Mouse (Mus musculus) activated CD4-positive, CD25-positive, alpha-beta regulatory T cell, adult 4 months (primary cell): ENCODE results near the gene Terb2. TPM values are rescaled to one million over a fixed set of nuclear protein-coding genes. Genes with fewer than 3 reads are reported as not detected.
"Not testable (repeated sequence)": the region's sequence is repeated elsewhere in the genome, so short reads cannot be mapped to it uniquely, and the experiment has no call there.

Experiments
- ATAC-seq: one replicate; pipeline ENCODE4 v1.8.0; 2017
- polyA plus RNA-seq, 2 experiments: library from polyadenylated mRNA; unstranded; fragments of 100-300 nt; shearing (Covaris generic); gene quantifications; one replicate each; pipeline ENCODE4 v1.2.1; 2017

The Terb2 gene
- polyA plus RNA-seq, 2 experiments from 2014 or later: not detected

DNA sequence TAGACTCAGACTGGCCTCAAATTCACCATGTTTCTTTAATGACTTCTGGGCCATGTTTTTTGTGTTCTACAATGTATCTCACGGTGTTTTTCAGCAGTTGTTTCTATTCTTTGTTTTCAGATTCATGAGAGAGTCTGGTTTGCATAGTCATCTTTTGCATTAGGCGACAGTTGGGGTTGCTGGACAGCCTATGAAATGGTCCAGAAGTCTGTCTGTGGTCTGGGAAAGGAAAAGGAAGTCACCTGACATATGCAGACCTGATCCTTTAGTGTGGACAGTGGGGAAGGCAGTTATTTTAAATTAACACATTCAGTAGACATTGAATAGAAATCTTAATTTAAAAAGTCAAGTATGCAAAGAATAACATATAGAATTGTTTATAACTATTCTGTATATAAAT is 23.5 kb upstream of the Terb2 start:
- no peak for ATAC-seq

DNA sequence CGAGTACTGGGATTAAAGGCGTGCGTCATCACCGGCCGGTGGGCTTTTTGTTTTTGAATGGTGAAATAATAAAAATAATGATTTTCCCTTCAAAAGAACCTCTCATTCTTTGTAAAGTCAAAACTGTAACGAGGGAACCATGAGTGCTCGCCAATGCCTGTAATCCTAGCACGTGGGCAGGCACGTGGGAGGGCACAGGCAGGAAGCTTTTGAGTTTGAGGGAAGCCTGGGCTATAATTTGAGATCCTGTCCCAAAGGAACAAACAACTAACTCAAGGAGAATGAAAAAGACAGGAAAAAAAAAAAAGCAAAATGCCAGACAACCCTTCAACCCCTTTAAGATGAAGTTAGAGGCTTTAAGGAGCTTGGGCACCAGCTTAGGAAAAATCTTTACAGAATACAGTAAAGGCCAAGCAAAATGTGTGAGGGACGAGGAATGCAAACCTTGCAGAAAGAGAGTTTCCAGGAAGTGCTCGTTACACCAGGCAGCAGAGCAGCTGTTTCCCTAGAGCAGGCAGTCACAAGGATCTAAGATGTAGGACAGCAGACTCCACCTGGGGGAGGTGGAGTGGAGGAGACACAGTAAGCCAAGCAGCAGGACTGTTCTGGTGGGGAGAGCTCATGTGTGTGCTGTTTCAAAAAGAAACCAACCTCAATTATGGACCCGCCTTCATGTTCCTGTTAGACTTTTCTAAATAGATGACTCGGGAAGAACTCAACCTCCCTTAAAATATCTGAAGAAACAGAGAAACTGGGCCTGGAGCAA is 22.5 kb upstream of the Terb2 start:
- peak; percentile 30 for ATAC-seq

DNA sequence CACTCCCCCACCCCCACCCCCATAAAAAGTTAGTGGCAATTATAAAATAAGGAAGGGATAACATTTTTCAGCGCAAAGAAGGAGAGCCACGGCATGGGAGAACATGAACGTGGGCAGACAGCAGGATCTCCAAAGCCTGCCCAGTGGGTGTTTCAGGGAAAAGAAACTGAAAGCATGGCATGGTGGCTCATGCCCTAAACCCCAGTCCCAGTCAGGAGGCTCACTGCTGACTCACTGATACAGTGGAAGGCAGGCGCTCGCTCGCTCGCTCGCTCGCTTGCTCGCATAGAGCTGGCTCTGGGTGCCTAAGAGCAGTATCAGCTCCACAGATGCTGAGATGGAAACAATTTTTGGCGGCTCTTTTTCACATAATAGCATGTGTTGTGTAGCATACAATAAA is 21.8 kb upstream of the Terb2 start:
- peak; percentile 88 for ATAC-seq

DNA sequence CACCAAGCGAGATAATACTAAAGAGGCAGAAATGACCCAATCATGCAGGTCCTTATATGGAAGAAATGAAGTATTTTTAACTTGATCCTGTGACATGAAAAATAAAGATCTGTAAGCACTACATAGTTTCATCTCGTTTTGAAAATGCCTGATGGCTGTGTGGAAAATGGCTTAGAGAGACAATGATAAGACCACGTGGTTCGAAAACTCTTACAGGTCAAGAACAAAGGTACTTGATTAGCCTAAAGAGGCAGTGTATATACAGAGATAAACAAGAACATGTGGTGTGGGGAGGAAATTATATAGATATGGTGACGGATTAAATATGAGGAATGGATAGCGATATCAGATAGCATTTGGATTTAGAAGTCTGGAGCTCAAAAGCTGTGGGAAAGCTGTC is 14.8 kb upstream of the Terb2 start:
- no peak for ATAC-seq

DNA sequence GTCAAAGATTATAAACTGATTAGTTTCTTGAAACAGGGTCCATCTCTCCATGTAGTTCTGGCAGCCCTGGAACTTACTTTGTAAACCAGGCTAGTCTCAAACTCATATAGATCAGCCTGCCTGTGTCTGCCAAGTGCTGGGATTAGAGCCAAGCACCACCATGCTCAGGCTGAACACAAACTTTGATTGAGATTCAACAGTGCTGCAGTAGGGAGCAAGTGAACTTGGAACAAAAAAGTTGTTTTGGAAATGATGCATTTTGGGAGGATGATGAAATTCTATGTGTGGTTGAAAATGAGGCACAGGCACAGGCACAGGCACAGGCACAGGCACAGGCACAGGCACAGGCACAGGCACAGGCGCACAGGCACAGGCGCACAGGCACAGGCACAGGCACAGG is 13.9 kb upstream of the Terb2 start:
- ATAC-seq: no peak

DNA sequence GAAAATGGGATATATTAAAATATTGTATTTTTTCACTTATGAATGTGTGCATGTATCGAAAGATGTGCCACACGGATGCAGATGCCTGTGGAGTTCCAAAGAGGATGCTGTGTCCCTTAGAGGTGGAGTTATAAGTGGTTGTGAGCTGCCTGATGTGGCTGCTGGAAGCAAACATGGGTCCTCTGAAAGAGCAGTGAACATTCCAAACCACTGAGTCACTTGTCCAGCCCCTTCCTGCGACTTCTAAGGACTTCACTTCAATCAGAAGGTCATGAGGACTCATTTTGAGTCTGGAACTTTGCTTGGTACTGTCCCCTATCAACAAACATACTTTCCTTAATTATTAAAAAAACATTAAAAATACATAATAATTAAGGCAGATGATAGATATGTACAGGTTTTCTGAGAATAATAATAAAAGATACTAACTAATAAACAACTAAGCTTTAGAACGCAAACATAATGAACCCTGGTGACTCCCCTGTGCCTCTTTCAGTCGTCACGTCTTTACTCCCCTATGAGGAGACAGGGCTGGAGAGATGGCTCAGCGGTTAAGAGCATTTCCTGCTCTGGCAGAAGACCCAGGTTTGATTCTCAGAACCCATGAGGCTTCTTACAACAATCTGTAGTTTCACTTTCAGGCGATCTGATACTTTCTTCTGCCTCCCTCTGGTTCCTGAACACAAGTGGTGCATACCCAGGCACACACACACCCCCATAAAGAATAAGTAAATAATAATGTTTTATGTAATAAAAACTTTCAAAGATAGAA is 5.8 kb upstream of the Terb2 start:
- ATAC-seq: peak; percentile 98

DNA sequence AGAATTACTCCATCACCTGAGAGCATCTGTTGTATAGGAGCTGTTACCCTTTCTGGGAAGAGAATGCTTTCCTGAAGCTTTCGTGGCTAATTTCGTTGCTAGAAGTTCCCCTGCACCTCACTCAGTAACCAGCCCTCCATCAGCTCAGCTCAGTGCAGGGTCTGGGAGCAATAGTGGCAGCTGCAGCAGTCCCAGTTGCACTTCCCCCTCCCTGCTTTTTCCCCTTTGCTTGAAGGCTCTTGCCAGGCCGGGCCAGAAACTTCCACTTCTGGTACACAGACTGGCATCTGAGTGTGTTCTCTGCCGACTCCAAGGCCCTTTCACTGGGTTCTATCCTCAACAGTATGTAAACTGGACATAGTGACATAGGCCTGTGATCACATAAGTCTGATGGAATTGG is 986 bp upstream of the Terb2 start:
- no peak for ATAC-seq

DNA sequence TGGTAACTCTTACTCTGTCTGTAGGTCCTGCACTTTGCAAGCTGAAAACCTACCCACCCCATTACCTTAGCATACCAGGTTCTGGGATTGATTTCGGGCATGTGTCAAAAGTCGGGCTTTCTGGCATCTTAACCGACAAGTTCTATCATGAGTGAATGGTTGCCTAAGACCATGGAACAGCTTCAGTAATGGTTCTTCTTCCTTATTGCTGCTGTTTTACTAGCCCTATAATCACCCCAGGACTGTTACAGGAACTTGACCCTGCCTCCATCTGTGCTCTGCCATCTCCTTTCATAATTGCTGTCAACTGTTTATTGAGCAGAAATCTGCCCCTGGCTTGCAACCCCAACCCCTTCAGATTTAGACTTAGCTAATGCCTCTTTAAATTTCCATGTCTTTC is 679 bp downstream of the Terb2 start:
- ATAC-seq: no peak

DNA sequence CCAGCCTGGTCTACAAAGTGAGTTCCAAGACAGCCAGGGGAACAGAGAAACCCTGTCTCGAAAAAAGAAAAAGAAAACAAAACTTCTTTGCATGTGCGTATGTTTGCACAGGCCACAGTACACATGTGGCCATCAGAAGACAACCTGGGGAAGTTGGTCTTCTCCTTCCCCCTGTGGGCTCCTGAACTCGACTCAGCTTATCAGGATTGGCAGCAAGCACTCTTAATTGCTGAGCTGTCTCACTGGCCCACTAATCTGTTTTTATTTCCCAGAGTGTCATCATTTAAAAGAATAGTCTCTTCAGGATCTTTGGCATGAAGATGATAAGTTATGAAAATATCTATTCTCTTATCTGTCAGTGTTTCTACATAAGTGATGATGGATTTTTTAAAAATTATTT is 5.8 kb downstream of the Terb2 start:
- no peak for ATAC-seq

DNA sequence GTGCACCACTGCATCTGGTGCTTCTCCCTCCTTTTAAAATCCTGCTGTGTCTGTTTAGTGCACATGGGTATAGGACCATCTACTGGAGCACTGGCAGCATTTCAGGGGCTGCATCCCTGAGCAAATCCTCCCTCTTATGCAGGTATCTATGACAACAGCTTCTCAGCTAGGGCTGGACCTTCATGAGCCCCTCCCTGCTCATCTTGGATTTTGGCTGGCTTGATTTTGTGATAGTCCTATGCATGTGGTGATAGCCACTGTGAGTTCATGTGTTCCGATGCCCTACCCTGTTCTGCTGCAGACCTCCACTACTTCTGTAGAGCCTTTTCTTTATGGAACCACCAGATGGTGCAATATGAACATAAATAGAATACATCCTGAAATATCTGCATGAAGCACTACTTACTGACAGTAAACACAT is 8.4 kb downstream of the Terb2 start:
- peak; percentile 66 for ATAC-seq

DNA sequence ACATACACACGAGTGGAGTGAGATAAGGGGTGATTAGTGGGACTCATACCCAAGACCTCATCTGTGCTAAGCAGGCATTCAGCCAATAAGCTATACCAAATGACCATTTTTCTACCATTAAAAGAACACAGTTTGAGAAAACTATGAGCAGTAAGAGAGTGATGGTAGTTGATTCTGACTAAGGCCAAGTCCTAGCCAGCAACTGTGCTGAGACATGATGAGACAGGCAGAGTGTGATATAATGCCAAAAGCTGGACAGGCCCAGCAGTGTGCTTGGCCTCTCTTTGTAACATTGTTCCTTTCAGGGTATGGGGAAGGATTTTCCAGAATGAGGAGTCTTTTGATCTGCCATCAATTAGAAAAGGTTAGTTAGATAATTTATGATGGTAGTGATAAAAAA is 15.4 kb downstream of the Terb2 start:
- no peak for ATAC-seq

DNA sequence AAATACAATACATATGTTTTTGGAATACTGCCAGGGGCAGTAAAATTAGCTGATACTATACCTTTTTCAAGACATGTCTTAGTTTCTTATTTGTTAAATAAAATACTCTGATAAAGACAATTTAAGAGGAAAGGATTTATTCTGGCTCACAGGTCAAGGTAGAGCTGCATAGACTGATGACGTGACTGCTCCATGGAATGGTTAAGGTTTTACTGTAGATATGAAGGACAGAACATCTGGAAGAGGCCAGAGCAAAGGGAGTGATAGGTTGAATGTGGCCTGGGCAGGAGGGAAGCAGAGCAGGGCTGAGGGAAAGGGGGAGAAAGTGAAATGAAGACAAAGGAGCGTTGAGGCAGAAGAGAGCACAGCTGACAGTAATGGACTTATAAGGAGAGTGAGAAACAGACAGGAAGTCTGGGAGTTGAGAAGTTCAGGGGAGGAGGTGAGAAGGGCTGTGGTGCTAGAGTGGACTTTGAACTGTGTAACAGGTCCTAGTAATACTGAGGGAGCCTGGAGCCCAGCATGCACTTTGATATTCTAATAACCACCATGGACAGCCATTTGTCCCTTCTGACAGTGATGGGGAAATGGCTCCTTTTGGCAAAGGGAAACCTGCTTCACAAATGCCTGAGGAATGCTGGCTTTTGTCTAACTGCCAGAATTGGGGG is 20.5 kb downstream of the Terb2 start:
- no peak for ATAC-seq

DNA sequence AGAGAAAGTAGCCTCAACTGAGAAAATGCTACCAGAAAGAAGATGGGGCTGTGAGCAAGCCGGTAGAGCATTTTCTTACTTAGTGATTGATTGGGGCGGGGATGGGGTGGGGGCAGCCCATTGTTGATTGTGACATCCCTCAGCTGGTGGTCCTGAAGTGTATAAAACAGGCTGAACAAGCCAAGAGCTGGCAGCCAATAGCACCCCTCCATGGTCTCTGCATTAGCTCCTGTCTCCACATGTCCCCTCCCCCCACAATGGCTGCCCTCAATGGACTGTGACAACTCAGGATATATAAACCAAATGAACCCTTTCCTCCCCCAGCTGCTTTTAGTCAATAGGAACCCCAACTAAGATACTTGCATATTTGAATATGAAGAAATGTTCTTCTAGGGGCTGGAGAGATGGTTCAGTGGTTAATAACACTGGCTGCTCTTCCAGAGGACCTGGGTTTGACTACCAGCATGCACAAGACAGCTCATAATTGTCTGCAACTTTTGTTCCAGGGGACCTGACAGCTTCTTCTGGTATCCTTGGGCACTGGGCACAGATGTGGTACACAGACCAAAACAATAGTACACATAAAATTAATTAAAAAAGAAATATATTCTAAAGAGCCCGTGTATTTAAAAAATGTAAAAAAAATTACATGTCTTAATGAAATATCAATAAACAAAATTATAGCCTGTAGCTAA is 24.6 kb downstream of the Terb2 start:
- no peak for ATAC-seq

DNA sequence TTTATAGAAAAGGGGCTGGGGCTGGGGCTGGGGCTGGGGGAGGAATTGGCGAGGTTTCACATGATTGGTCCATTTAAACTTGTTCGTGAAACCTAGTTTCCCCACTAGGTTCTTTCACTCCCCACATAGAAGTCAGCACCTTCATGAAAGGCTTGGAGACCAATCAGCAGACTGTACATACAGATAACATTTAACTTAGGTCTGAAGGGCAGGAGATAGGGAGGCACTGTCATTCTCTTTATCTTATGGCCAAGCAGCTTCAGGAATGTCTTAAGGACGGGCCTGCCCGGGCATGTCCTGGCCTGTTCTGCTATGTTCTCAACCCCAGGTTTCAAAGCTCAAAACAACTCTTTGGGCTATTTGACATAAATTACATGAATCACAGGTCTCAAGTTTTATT is 31.0 kb downstream of the Terb2 start:
- not testable (repeated sequence) for ATAC-seq

DNA sequence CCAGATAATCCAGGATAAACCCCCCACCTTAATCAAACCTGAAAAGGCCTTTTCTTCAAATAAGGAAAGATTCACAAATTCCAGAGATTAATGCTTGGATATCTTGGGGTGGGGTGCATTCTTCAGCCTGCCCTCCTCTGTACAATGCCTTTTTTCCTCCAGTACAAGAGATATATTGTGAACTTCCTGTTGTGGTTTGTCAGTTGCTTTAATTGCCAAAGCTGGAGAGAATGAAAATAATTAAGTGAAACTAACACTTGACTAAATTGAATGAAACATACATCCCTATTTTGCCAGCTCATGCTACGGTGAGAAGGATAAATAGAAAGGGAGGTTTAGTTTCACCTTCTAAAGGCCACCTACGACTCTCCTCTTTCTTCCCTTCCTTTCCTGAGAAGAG is 32.2 kb downstream of the Terb2 start:
- ATAC-seq: no peak

DNA sequence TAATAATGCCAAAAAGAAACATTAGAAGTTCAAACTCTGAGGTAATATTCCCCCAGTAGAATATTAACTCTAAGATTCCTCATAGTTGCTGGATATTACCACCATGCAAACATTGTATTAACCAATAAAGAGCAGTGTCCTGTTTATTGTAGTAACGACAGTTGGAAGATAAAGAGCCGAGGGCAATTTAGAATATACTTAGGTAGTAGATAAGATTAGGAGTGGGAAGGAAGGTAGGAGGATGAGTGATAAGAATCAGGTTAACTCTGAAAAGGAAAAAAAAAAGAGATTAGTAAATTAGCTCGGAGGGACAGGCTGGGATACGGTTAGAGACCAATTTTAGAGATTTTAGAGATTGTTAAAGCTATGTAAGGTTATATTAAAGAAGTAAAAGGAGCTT is 35.3 kb downstream of the Terb2 start:
- no peak for ATAC-seq

DNA sequence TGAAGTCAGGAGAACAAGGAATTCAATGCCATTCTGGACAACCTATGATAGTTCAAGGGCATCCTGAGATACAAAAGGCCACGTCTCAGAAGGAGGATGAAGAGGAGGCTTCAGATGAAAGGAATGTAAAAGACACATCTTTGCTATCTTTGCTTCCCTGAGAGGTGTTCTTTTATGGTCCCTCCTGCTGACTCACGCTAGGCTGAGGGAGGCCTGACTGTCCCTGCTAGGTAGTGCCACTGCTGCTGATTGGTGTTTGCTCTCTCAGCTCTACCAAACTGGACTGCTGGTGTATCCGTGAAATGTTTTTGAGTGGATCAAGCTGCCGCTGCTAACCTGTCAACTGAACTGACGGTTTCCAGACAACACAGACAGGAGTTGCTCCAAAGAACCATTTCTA is 35.7 kb downstream of the Terb2 start:
- ATAC-seq: no peak

DNA sequence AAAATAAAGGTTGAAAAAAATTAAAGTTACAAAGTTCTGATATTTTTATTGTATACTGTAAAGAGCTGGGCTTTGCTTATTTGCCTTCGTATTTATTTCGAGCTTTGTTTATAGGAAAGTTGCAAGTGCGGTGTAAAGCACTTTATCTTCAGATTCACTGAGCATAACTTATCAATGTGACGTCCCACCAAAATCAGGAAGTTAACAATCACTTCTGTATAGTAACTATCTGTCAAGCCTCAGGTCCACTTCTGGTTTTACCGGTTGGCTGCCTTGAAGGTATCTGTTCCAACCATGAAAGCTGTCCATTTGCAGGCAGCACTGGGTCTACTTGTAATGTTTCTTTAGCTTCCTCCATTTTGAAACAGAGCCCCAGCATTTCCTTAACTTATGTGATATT is 36.2 kb downstream of the Terb2 start:
- ATAC-seq: no peak

DNA sequence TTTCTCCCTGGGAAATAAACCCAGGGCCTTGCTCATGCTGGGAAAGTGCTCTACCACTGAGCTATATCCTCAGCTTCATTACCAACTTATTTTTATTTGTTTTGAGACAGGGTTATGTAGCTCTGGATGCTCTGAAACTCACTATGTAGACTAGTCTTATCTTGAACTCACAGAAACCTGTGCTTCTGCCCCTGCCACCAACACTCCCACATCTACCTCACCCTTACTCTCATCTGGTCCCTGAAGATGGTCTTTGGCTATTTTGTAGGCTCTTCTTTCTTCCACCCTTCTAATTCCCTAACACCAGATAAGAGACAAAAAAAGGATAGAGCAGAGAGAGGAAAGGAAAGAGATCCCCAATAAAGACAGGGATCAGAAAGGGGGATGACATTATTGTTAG is 37.6 kb downstream of the Terb2 start:
- ATAC-seq: no peak

DNA sequence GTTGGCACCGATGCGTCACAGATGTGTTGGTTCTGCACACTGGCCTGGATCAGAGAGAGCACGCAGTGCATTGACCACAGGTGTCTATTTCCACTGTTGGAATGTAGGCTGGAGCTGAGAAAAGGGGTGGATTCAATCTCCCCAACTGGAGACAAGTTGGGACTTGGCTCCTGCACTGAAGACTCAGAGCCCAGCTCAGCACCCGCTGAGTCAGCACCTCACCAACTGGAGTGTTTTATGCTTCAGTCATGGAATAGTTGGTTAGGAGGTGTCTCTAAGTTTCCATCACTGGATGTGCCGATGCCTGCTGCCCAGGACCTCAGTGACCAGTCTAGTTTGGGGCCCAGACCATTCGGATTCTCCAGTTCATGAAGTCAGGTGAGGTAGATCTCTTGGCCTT is 44.3 kb downstream of the Terb2 start:
- no peak for ATAC-seq

DNA sequence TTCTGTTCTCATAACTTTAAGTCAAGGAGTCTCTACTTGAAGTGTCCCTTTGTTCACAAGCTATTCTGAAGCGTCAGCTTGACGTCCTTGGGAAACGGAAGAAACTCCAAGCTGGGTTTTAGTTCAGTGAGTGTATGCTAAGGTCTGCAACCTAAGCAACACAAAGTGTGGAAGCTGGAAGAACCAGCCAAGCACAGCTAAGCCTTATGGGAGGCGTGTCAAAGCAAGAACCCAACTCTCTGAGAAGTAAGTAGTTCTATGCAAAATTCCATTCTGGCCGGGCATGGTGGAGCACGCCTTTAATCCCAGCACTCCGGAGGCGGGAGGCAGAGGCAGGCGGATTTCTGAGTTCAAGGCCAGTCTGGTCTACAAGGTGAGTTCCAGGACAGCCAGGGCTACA is 45.5 kb downstream of the Terb2 start:
- ATAC-seq: no peak

DNA sequence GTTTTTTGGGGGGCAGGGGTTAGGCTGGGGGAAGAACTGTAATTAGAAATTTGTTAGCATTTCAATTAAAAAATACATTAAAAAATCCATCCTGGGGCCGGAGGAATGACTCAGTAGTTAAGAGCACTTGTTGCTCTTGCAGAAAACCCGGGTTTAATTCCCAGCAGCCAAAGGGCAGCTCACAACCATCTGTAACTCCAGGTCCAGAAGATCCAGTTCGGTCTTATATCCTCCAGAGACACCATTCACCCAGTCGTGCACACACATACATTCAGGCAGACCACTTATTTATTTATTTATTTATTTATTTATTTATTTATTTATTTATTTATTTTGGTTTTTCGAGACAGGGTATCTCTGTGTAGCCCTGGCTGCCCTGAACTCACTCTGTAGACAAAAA is 47.3 kb downstream of the Terb2 start:
- ATAC-seq: no peak
